Mouse (Mus musculus) erythroblast, embryonic 14.5 days (primary cell): Measurements from ENCODE around the gene Gabrb1. TPM values are rescaled to one million over a fixed set of nuclear protein-coding genes. Genes with fewer than 3 reads are reported as not detected.

ENCODE experiments used
- H3K27me3 ChIP-seq: 2 replicates; pipeline ENCODE4 v1.6.1; 2012; ENCODE audit warnings: inconsistent platforms; ENCODE audit not compliant: control insufficient read depth
- H3K36me3 ChIP-seq: 2 replicates; pipeline ENCODE4 v1.6.1; 2012; ENCODE audit warnings: mild to moderate bottlenecking, inconsistent platforms; ENCODE audit not compliant: control insufficient read depth
- H3K4me1 ChIP-seq: 2 replicates; pipeline ENCODE4 v1.6.1; 2012; ENCODE audit warnings: inconsistent platforms; ENCODE audit not compliant: control insufficient read depth
- H3K4me3 ChIP-seq: replicated peaks from 2 replicates; pipeline ENCODE3; 2012; ENCODE audit warnings: moderate library complexity, mild to moderate bottlenecking, inconsistent platforms
- H3K9me3 ChIP-seq: 2 replicates; pipeline ENCODE4 v1.6.1; 2012; ENCODE audit warnings: low read length, inconsistent platforms, mixed read lengths; ENCODE audit not compliant: control insufficient read depth
- GATA1 ChIP-seq: IDR thresholded peaks from 2 replicates; pipeline ENCODE4 v1.6.1; 2012; ENCODE audit warnings: low read length, inconsistent platforms, mixed read lengths
- TAL1 ChIP-seq: IDR thresholded peaks from 3 replicates; pipeline ENCODE4 v1.6.1; 2012; ENCODE audit warnings: low read length, inconsistent platforms, mixed read lengths
- polyA plus RNA-seq: library from polyadenylated mRNA; stranded (reverse); fragments of >175 nt; gene quantifications from 2 replicates; pipeline ENCODE4 v1.2.3, GENCODE M21; 2012

Gene Gabrb1
- polyA plus RNA-seq, 1 experiment = not detected

GRCm38 (mm10) chr5:71665593-71665992 is 7.7 kb downstream of the Gabrb1 start:
- H3K36me3 ChIP-seq = no peaks in the 10 kb centered on the region
- no peak for TF ChIP-seq TAL1
- TF ChIP-seq GATA1 = no peak
- no peaks in the 10 kb centered on the region for H3K4me1 ChIP-seq
- no peak overlapping the region for H3K4me3 ChIP-seq
- no peaks in the 10 kb centered on the region for H3K27me3 ChIP-seq
- H3K9me3 ChIP-seq = no peaks in the 10 kb centered on the region

- no peak for TF ChIP-seq GATA1
- no peak for TF ChIP-seq TAL1
- Histone ChIP-seq H3K9me3 (no peaks in the 10 kb centered on the region), H3K27me3 (peaks cover 20% of the 10 kb centered on the region), H3K4me1 (no peaks in the 10 kb centered on the region), H3K36me3 (no peaks in the 10 kb centered on the region), H3K4me3 (no peak overlapping the region)
Measured at GRCm38 (mm10) chr5:71699696-71700467, 42.0 kb downstream of the Gabrb1 start.

- no peak for TF ChIP-seq TAL1
- TF ChIP-seq GATA1 = no peak
- Histone ChIP-seq H3K27me3 (peaks cover 20% of the 10 kb centered on the region), H3K36me3 (no peaks in the 10 kb centered on the region), H3K4me1 (no peaks in the 10 kb centered on the region), H3K9me3 (no peaks in the 10 kb centered on the region), H3K4me3 (no peak overlapping the region)
Measured at GRCm38 (mm10) chr5:71700468-71701272, 42.8 kb downstream of the Gabrb1 start.

- Histone ChIP-seq H3K4me3 (no peak overlapping the region), H3K27me3 (peaks cover 20% of the 10 kb centered on the region), H3K36me3 (no peaks in the 10 kb centered on the region), H3K9me3 (no peaks in the 10 kb centered on the region), H3K4me1 (no peaks in the 10 kb centered on the region)
- TF ChIP-seq TAL1 = no peak
- TF ChIP-seq GATA1 = no peak
Measured at GRCm38 (mm10) chr5:71701273-71701614, 43.3 kb downstream of the Gabrb1 start.

GRCm38 (mm10) chr5:71732931-71733792 is 75.2 kb downstream of the Gabrb1 start:
- H3K4me3 ChIP-seq = no peak overlapping the region
- H3K27me3 ChIP-seq = no peaks in the 10 kb centered on the region
- TF ChIP-seq TAL1 (no peak), GATA1 (no peak)
- no peaks in the 10 kb centered on the region for H3K36me3 ChIP-seq
- no peaks in the 10 kb centered on the region for H3K4me1 ChIP-seq
- no peaks in the 10 kb centered on the region for H3K9me3 ChIP-seq

GRCm38 (mm10) chr5:71747411-71747810 is 89.5 kb downstream of the Gabrb1 start:
- Histone ChIP-seq H3K36me3 (no peaks in the 10 kb centered on the region), H3K4me1 (no peaks in the 10 kb centered on the region), H3K27me3 (no peaks in the 10 kb centered on the region), H3K9me3 (no peaks in the 10 kb centered on the region), H3K4me3 (no peak overlapping the region)
- no peak for TF ChIP-seq GATA1
- no peak for TF ChIP-seq TAL1

- Histone ChIP-seq H3K27me3 (no peaks in the 10 kb centered on the region), H3K9me3 (no peaks in the 10 kb centered on the region), H3K4me3 (no peak overlapping the region), H3K4me1 (no peaks in the 10 kb centered on the region), H3K36me3 (no peaks in the 10 kb centered on the region)
- TF ChIP-seq GATA1 (no peak), TAL1 (no peak)
Measured at GRCm38 (mm10) chr5:71753966-71754365, 96.1 kb downstream of the Gabrb1 start.

- Histone ChIP-seq H3K9me3 (no peaks in the 10 kb centered on the region), H3K27me3 (no peaks in the 10 kb centered on the region), H3K36me3 (no peaks in the 10 kb centered on the region), H3K4me3 (no peak overlapping the region), H3K4me1 (no peaks in the 10 kb centered on the region)
- TF ChIP-seq TAL1 = no peak
- no peak for TF ChIP-seq GATA1
Measured at GRCm38 (mm10) chr5:71761105-71761504, 103.2 kb downstream of the Gabrb1 start.
